Mouse (Mus musculus) stomach, postnatal 0 days (tissue): ENCODE measurements around the gene Taf1. TPM values are rescaled to one million over a fixed set of nuclear protein-coding genes. Genes with fewer than 3 reads are reported as not detected.

Source experiments
- ATAC-seq: fragments of 200-750 bp; cut with Nextera tagmentation; 2 replicates; pipeline ENCODE4 v1.8.0; 2017; ENCODE audit not compliant: low FRiP score, low TSS enrichment
- DNase-seq: peaks from one replicate; pipeline ENCODE4 v3.0.0-alpha.2; 2016; ENCODE audit warnings: low spot score
- H3K27ac ChIP-seq: fragments of 300-500 bp; sonication (generic); replicated peaks from 2 replicates; pipeline ENCODE4 v1.5.1; 2014; ENCODE audit warnings: mild to moderate bottlenecking, control low read depth
- H3K27me3 ChIP-seq: fragments of 300-500 bp; sonication (generic); 2 replicates; pipeline ENCODE4 v1.6.1; 2014; ENCODE audit warnings: low read length; ENCODE audit not compliant: control insufficient read depth, insufficient read depth
- H3K36me3 ChIP-seq: fragments of 300-500 bp; sonication (generic); 2 replicates; pipeline ENCODE4 v1.6.1; 2014; ENCODE audit warnings: low read length, mixed read lengths; ENCODE audit not compliant: control insufficient read depth, insufficient read depth
- H3K4me1 ChIP-seq: fragments of 300-500 bp; sonication (generic); replicated peaks from 2 replicates; pipeline ENCODE4 v1.6.1; 2014; ENCODE audit warnings: antibody characterized with exemption; ENCODE audit not compliant: control insufficient read depth, insufficient read depth
- H3K4me2 ChIP-seq: fragments of 300-500 bp; sonication (generic); replicated peaks from 2 replicates; pipeline ENCODE4 v1.6.1; 2014; ENCODE audit warnings: low read depth, mild to moderate bottlenecking, control low read depth, moderate library complexity
- H3K4me3 ChIP-seq: fragments of 300-500 bp; sonication (generic); 2 replicates; pipeline ENCODE4 v1.5.1; 2014; ENCODE audit warnings: low read depth, low read length, control low read depth
- H3K9ac ChIP-seq: fragments of 300-500 bp; sonication (generic); 2 replicates; pipeline ENCODE4 v1.6.1; 2014; ENCODE audit warnings: mild to moderate bottlenecking, low read length, control low read depth, mixed read lengths
- H3K9me3 ChIP-seq: fragments of 300-500 bp; sonication (generic); 2 replicates; pipeline ENCODE4 v1.6.1; 2016; ENCODE audit warnings: low read length; ENCODE audit not compliant: control insufficient read depth
- CTCF ChIP-seq: IDR thresholded peaks from 2 replicates; pipeline ENCODE4 v1.5.1; 2016; ENCODE audit warnings: antibody characterized with exemption, low read depth, mild to moderate bottlenecking, moderate library complexity
- EP300 ChIP-seq: optimal IDR thresholded peaks from 2 replicates; pipeline ENCODE3; 2016; ENCODE audit warnings: antibody characterized with exemption
- WGBS: fragments of 180-500 bp; shearing (Covaris S2); extraction: QIAGEN DNeasy Blood & Tissue Kit; methylation state at CpG from one replicate; pipeline ENCODE4 v1.1.7; 2014; 5-methylcytosine and 5-hydroxymethylcytosine counted together
- polyA plus RNA-seq: library from polyadenylated mRNA; unstranded; fragments of >200 nt; fragmentation: Nextera tagmentation; extraction: Ambion mirVana; gene quantifications from 2 replicates; pipeline ENCODE4 v1.2.1, GENCODE M21; 2015

Taf1 gene
- polyA plus RNA-seq, 1 experiment from 2014 or later, result 3.5 TPM

DNA sequence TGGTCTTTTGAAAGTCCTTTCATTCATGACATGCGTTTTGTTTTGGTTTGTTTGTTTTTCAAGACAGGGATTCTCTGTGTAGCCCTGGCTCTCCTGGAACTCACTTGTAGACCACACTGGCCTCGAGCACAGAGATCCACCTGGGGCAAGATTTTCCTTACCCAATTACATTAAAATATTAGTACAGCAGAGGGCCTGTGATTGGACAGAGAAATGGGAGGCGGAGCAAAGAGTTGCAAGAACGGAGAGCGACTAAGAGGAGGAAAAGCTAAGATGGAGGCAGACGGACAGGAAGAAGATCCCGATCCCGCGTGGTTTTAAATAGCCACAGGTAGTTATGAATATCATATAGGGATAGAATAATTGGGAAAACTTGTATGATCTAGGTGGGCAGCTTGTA is 5.2 kb upstream of the Taf1 start:
- H3K9ac ChIP-seq, result no peak overlapping the region
- no peaks in the 10 kb centered on the region for H3K4me1 ChIP-seq
- no peak for TF ChIP-seq EP300
- H3K27ac ChIP-seq, result no peak overlapping the region
- ATAC-seq, result no peak
- no peaks in the 10 kb centered on the region for H3K36me3 ChIP-seq
- no peak overlapping the region for H3K4me3 ChIP-seq
- peak; percentile 15 for DNase-seq
- 42% methylated on average over 9 of the region's 9 CpGs for WGBS
- no peaks in the 10 kb centered on the region for H3K27me3 ChIP-seq
- H3K4me2 ChIP-seq, result no peak overlapping the region
- H3K9me3 ChIP-seq, result no peaks in the 10 kb centered on the region

DNA sequence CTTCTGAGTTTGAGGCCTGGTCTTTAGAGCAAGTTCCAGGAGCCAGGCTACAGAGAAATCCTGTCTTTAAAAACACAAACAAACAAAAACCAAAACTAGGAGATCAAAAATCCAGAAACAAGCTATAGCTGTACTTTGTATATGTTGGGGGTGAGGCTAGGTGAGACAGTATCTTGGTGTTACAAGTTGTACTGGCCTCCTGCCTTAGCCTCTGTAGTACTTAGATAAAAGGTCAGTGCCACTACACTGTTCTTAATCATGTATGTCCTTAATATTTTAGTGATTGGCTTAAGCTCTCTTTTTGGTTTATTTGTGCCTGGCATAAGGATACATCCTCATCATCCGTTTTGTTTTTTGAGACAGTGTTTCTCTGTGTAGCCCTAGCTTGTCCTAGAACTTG is 52.9 kb downstream of the Taf1 start:
- no peak for ATAC-seq
- Histone ChIP-seq H3K4me2 (no peak overlapping the region), H3K4me3 (no peak overlapping the region), H3K4me1 (no peaks in the 10 kb centered on the region), H3K27me3 (no peaks in the 10 kb centered on the region), H3K9me3 (no peaks in the 10 kb centered on the region), H3K9ac (no peak overlapping the region), H3K36me3 (no peaks in the 10 kb centered on the region), H3K27ac (no peak overlapping the region)
- WGBS, result 71% methylated on average over 1 of the region's 1 CpGs
- no peak for DNase-seq
- TF ChIP-seq EP300 (no peak), CTCF (no peak)

DNA sequence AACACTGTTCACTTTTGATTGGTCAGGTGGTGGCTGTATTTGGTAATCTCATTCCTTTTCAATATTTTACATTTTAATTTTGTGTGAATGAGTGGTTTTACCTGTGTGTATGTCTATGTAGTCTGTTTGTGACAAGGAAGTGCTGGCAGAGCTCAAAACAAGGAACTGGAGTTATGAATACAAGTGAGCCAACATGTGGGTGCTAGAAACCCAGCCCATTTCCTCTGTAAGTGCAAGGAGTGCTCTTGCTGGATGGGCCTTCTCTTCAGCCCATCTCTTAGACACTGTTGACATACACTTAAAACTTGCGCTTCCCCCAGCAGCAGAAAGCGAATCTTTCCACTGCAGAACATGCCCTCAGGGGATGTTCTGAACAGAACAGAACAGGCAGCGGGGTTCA is 83.6 kb downstream of the Taf1 start:
- no peak overlapping the region for H3K4me3 ChIP-seq
- DNase-seq (no peak), ATAC-seq (no peak)
- H3K9me3 ChIP-seq, result no peaks in the 10 kb centered on the region
- no peak overlapping the region for H3K4me2 ChIP-seq
- no peaks in the 10 kb centered on the region for H3K4me1 ChIP-seq
- WGBS, result 86% methylated on average over 3 of the region's 3 CpGs
- H3K9ac ChIP-seq, result no peak overlapping the region
- TF ChIP-seq CTCF, result no peak
- TF ChIP-seq EP300, result no peak
- H3K36me3 ChIP-seq, result no peaks in the 10 kb centered on the region
- no peak overlapping the region for H3K27ac ChIP-seq
- H3K27me3 ChIP-seq, result no peaks in the 10 kb centered on the region

DNA sequence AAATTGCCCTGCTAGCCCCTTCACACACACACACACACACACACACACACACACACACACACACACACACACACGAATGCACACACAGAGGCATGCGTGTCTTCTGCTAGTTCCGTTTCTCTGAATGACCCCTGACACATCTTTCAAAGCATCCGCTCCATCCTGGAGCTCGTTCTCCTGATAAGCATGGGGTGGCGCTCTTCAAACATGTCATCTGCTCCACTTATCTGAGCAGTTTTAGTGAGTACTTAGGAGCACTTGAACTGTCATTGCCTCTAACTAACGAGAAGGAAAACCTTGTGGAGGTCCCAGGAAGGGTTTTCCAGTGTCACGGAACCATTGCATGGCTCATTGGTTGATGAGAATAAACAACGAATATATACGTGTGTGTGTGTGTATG is 85.4 kb downstream of the Taf1 start:
- Histone ChIP-seq H3K9me3 (no peaks in the 10 kb centered on the region), H3K27me3 (no peaks in the 10 kb centered on the region), H3K4me3 (no peak overlapping the region), H3K36me3 (no peaks in the 10 kb centered on the region), H3K27ac (no peak overlapping the region), H3K4me1 (no peaks in the 10 kb centered on the region), H3K9ac (no peak overlapping the region), H3K4me2 (no peak overlapping the region)
- TF ChIP-seq CTCF (no peak), EP300 (no peak)
- DNase-seq, result no peak
- 66% methylated on average over 10 of the region's 10 CpGs for WGBS
- ATAC-seq, result no peak

DNA sequence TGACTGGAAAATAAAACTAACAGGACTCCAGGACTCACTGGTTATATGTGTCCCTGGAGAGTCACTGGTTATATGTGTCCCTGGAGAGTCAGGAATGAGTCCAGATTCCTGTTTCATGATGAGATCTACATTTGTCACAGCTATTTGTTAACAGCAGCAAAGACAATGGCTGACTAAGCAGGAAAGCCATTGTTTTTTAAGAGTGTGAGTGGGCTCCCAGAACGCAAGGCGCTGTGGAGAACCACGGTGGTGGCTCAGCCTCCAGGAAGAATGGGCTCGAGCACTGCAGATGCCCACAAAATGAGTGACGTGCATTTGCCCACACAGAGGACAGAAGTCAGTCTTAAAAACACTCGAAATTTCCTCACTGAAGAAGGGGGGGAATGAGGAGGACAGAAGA is 87.8 kb downstream of the Taf1 start:
- no peak overlapping the region for H3K27ac ChIP-seq

DNA sequence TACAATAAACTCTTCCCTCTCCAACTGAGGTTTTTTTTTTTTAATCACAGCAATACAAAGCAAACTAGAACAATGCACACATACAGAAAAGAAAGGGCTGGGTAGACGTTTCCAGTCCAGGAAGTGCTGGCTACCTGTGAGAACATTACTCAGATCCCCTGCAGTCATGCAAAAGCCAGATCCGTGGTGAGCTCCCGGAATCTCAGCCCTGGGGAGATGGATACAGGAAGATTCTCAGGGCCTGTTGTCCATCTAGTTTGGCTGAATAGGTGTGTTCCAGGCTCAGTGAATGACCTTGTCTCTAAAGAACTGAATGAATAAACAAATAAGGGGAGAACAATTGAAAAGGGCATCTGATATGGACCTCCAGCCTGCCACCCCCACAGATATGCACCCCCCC is 90.0 kb downstream of the Taf1 start:
- WGBS, result 43% methylated on average over 3 of the region's 3 CpGs
- TF ChIP-seq CTCF (no peak), EP300 (no peak)
- DNase-seq, result no peak

More for the DNA sequence above, 87.8 kb downstream of the Taf1 start:
- Histone ChIP-seq H3K9me3 (no peaks in the 10 kb centered on the region), H3K9ac (no peak overlapping the region), H3K4me2 (no peak overlapping the region), H3K4me1 (no peaks in the 10 kb centered on the region), H3K36me3 (no peaks in the 10 kb centered on the region), H3K27me3 (no peaks in the 10 kb centered on the region), H3K4me3 (no peak overlapping the region)
- no peak for DNase-seq
- WGBS, result 39% methylated on average over 6 of the region's 6 CpGs
- TF ChIP-seq EP300 (no peak), CTCF (no peak)
- no peak for ATAC-seq

More for the DNA sequence above, 90.0 kb downstream of the Taf1 start:
- Histone ChIP-seq H3K4me1 (no peaks in the 10 kb centered on the region), H3K36me3 (no peaks in the 10 kb centered on the region), H3K4me2 (no peak overlapping the region), H3K4me3 (no peak overlapping the region), H3K9ac (no peak overlapping the region), H3K9me3 (no peaks in the 10 kb centered on the region), H3K27ac (no peak overlapping the region), H3K27me3 (no peaks in the 10 kb centered on the region)
- ATAC-seq, result no peak
